Mouse (Mus musculus): ENCODE results near the gene Prdm15. TPM values are rescaled to one million over a fixed set of nuclear protein-coding genes. Genes with fewer than 3 reads are reported as not detected.

Prdm15 gene
- 10 to 100 TPM; 10.1 to 11.8 TPM for total RNA-seq (2021)
- long read RNA-seq, experiment 1, partial matches to known transcripts: 1 of 3 reads
- long read RNA-seq, experiment 1, other reads (novel, unspliced or antisense): 2 of 3 reads
- long read RNA-seq, experiment 2, full-length matches to known transcripts: 1 of 1 reads
- long read RNA-seq, experiment 2, partial matches to known transcripts: 0 of 1 reads
- long read RNA-seq, experiment 2, other reads (novel, unspliced or antisense): 0 of 1 reads

- peak; percentile 91 to 95 for DNase-seq
These were observed at the start of gene Prdm15 for GRCm38 (mm10) chr16:97851741-97852319. Prdm15 (minus strand) TSS chr16:97851850.

GRCm38 (mm10) chr16:97897346-97898024 is 45.8 kb upstream of the Prdm15 start:
- DNase-seq: peak; percentile 51 to 60

GRCm38 (mm10) chr16:97887762-97888161 is 36.1 kb upstream of the Prdm15 start:
- DNase-seq: no peak

GRCm38 (mm10) chr16:97883696-97884095 is 32.0 kb upstream of the Prdm15 start:
- no peak for DNase-seq

- no peak for DNase-seq
These were observed 31.2 kb upstream of the Prdm15 start for GRCm38 (mm10) chr16:97882891-97883290.

- DNase-seq: peak; percentile 56 to 66
These were observed 27.5 kb upstream of the Prdm15 start for GRCm38 (mm10) chr16:97879134-97879533.

- no peak for DNase-seq
These were observed 25.9 kb upstream of the Prdm15 start for GRCm38 (mm10) chr16:97877502-97877901.

- DNase-seq: no peak
These were observed 23.5 kb upstream of the Prdm15 start for GRCm38 (mm10) chr16:97875101-97875500.

GRCm38 (mm10) chr16:97874376-97874775 is 22.7 kb upstream of the Prdm15 start:
- no peak for DNase-seq

- no peak for DNase-seq
These were observed 21.0 kb upstream of the Prdm15 start for GRCm38 (mm10) chr16:97872657-97873056.

- DNase-seq: no peak
These were observed 17.8 kb upstream of the Prdm15 start for GRCm38 (mm10) chr16:97869193-97870102.

- DNase-seq: no peak
These were observed 12.3 kb upstream of the Prdm15 start for GRCm38 (mm10) chr16:97863932-97864467.

- DNase-seq: no peak
These were observed 4.4 kb upstream of the Prdm15 start for GRCm38 (mm10) chr16:97856050-97856449.

GRCm38 (mm10) chr16:97851061-97851740 is 449 bp downstream of the Prdm15 start:
- DNase-seq: peak; percentile 90 to 93

GRCm38 (mm10) chr16:97850667-97851060 is 986 bp downstream of the Prdm15 start:
- peak in 1 of 2 experiments; percentile 46 for DNase-seq

- DNase-seq: no peak
These were observed 2.8 kb downstream of the Prdm15 start for GRCm38 (mm10) chr16:97848832-97849231.

- peak; percentile 48 to 56 for DNase-seq
These were observed 6.4 kb downstream of the Prdm15 start for GRCm38 (mm10) chr16:97844967-97845937.

GRCm38 (mm10) chr16:97832154-97832553 is 19.5 kb downstream of the Prdm15 start:
- no peak for DNase-seq

GRCm38 (mm10) chr16:97828207-97828606 is 23.4 kb downstream of the Prdm15 start:
- no peak for DNase-seq
